Mouse (Mus musculus) neural tube, embryonic 14.5 days (tissue): Measurements from ENCODE around the gene Cpz. TPM values are rescaled to one million over a fixed set of nuclear protein-coding genes. Genes with fewer than 3 reads are reported as not detected.

ENCODE experiments used
- ATAC-seq: fragments of 200-750 bp; cut with Nextera tagmentation; 2 replicates; pipeline ENCODE4 v1.8.0; 2017; ENCODE audit warnings: low read depth, mild to moderate bottlenecking, moderate TSS enrichment, moderate library complexity
- H3K27ac ChIP-seq: fragments of 300-500 bp; sonication (generic); 2 replicates; pipeline ENCODE4 v1.5.1; 2014; ENCODE audit warnings: low read depth, mild to moderate bottlenecking, control low read depth, low read length, moderate library complexity, mixed read lengths
- H3K27me3 ChIP-seq: fragments of 300-500 bp; sonication (generic); 2 replicates; pipeline ENCODE4 v1.6.1; 2014; ENCODE audit warnings: low read length; ENCODE audit not compliant: control insufficient read depth, insufficient read depth
- H3K36me3 ChIP-seq: fragments of 300-500 bp; sonication (generic); 2 replicates; pipeline ENCODE4 v1.6.1; 2014; ENCODE audit warnings: low read length, mixed read lengths; ENCODE audit not compliant: control insufficient read depth, insufficient read depth
- H3K4me1 ChIP-seq: fragments of 300-500 bp; sonication (generic); 2 replicates; pipeline ENCODE4 v1.6.1; 2014; ENCODE audit warnings: low read length; ENCODE audit not compliant: control insufficient read depth, insufficient read depth
- H3K4me2 ChIP-seq: fragments of 300-500 bp; sonication (generic); 2 replicates; pipeline ENCODE4 v1.6.1; 2014; ENCODE audit warnings: mild to moderate bottlenecking, low read depth, low read length, control low read depth
- H3K4me3 ChIP-seq: fragments of 300-500 bp; sonication (generic); 2 replicates; pipeline ENCODE4 v1.5.1; 2014; ENCODE audit warnings: low read depth, low read length, control low read depth, mixed read lengths
- H3K9ac ChIP-seq: fragments of 300-500 bp; sonication (generic); replicated peaks from 2 replicates; pipeline ENCODE4 v1.6.1; 2014; ENCODE audit warnings: low read depth, mild to moderate bottlenecking, control low read depth, low read length, mixed read lengths
- H3K9me3 ChIP-seq: fragments of 300-500 bp; sonication (generic); 2 replicates; pipeline ENCODE4 v1.6.1; 2016; ENCODE audit warnings: low read length; ENCODE audit not compliant: control insufficient read depth
- WGBS: fragments of 180-500 bp; shearing (Covaris S2); extraction: QIAGEN DNeasy Blood & Tissue Kit; methylation state at CpG from one replicate; pipeline ENCODE4 v1.1.7; 2014; 5-methylcytosine and 5-hydroxymethylcytosine counted together
- polyA plus RNA-seq: library from polyadenylated mRNA; unstranded; fragments of >200 nt; fragmentation: Nextera tagmentation; extraction: Ambion mirVana; gene quantifications from 2 replicates; pipeline ENCODE4 v1.2.1, GENCODE M21; 2014

Gene Cpz
- 2.5 TPM in 1 of 2 replicates, not detected in the other for polyA plus RNA-seq

DNA sequence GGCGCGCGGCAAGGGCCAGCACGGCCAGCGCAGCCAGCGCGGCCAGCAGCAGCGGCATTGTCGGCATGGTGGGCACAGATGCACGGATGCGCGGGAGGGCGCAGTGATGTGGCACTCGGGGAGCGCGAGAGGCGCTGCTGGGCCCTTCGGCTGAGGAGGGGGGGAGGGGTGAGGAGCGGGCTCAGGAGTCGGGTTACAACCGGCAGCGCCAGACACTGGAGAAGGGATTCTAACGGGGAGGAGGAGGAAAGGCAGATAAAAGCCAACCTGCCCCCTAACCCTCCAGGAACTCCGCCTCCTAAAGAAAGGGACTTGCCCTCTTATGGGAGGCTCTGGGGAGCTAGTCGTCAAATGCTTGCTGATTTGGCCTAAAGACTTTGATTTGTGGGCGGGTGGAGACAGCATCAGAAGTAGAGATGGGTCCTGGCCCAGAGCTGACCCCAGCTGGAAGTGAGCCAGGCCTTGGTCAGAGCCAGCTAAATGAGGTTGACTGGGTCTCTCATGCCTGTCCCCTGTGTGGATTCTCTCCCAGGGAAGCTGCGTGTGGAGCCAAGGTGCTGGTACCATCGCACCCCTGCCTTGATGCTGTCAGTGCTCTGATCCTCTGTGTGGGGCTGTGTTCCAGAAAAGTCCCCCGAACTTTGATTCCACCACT is at the start of gene Cpz:
TSS of gene Cpz (minus strand) at position 230 of the 655 bp plus-strand sequence.
- 2% methylated on average over 29 of the region's 29 CpGs for WGBS
- no peaks in the 10 kb centered on the region for H3K36me3 ChIP-seq

DNA sequence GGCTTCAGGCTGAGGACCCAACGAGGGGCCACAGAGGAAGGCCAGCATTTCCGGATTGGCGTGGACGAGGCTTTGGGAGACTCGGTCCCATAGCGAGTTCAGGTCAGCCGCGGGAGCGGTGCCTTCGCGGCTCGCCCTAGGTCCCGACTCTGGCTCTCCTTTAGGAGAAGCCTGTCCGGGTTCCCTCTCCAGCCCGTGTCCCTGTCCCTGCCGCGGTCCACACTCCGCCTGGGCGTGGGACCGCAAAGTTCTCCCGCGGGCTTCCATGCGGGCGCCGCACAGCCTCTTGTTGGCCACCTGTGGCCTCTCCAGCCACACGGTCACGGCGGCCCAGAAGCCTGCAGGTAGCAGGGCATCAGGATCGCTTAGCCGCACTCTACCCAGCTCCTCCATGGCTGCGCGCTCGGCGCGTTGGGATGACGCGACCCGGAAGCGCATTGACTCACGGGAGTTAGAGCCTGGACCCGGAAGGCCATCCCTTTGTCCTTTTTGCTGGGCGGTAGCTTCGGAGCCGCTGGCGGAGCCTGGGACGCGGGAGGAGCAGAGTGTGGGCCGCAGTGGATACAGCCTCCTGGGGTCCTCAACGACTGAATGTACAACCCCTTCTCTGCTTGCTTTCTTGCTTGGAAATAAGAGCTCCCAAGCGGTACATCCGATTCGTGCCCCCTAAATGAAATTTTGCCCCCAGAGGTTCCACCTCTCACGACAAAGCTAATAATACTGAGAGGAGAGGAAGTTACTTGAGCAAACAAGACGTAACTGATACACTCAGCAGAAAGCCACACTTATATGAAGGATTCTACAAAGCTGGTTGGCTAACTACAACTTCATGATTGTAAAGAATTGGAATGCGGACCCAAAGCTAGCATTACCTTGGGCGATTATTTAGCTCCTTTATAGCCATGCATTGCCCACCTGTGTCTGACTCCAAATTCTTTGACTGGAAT is 49.4 kb upstream of the Cpz start, which contains the start of gene Trmt44:
TSS of gene Trmt44 (minus strand) at position 418 of the 947 bp plus-strand sequence.
- peak; percentile 97 for ATAC-seq
- no peaks in the 10 kb centered on the region for H3K9me3 ChIP-seq
- H3K4me1 ChIP-seq = peaks cover 8% of the 10 kb centered on the region; the same call in 1 of the 2 replicates
- 4% methylated on average over 56 of the region's 56 CpGs for WGBS
- peaks cover 12% of the 10 kb centered on the region for H3K36me3 ChIP-seq
- H3K9ac ChIP-seq = peak within 1 kb of the TSS; percentile 68
- H3K4me3 ChIP-seq = peak within 1 kb of the TSS; percentile 93
- H3K4me2 ChIP-seq = peak within 1 kb of the TSS; percentile 76
- H3K27ac ChIP-seq = peak within 1 kb of the TSS; percentile 92
- no peaks in the 10 kb centered on the region for H3K27me3 ChIP-seq

More for the DNA sequence above, at the start of gene Cpz:
- H3K4me1 ChIP-seq = peaks cover 6% of the 10 kb centered on the region; the same call in 1 of the 2 replicates
- no peaks in the 10 kb centered on the region for H3K27me3 ChIP-seq
- H3K4me3 ChIP-seq = peak within 1 kb of the TSS; percentile 14
- no peaks in the 10 kb centered on the region for H3K9me3 ChIP-seq
- H3K4me2 ChIP-seq = peak within 1 kb of the TSS; percentile 44
- H3K9ac ChIP-seq = no peak within 1 kb of the TSS
- peak; percentile 75 for ATAC-seq
- no peak within 1 kb of the TSS for H3K27ac ChIP-seq

DNA sequence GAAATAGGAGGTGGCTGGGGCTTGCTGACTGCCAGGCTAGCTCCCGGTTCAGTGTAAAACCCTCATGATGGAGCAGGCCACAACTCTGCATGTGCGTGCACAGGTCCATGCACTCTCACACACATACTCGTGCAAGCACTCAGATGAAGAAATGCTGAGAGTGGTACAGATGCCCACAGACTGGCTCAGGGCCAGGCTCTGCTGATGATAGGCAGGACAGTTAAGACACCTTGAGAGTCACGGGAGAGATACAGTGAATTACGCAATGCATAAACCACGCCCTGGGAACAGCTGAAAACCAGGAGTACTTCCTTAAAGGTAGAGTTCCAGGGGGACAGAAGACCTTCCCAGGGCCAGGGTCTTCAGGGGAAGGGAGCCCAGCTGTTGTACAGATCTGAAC is 46.0 kb upstream of the Cpz start:
- no peak overlapping the region for H3K4me2 ChIP-seq
- H3K9ac ChIP-seq = no peak overlapping the region
- WGBS = 90% methylated on average over 6 of the region's 6 CpGs
- ATAC-seq = no peak
- H3K4me3 ChIP-seq = no peak overlapping the region
- H3K9me3 ChIP-seq = no peaks in the 10 kb centered on the region
- no peaks in the 10 kb centered on the region for H3K27me3 ChIP-seq
- peaks cover 22% of the 10 kb centered on the region for H3K36me3 ChIP-seq
- no peak overlapping the region for H3K27ac ChIP-seq
- peaks cover 8% of the 10 kb centered on the region; the same call in 1 of the 2 replicates for H3K4me1 ChIP-seq

DNA sequence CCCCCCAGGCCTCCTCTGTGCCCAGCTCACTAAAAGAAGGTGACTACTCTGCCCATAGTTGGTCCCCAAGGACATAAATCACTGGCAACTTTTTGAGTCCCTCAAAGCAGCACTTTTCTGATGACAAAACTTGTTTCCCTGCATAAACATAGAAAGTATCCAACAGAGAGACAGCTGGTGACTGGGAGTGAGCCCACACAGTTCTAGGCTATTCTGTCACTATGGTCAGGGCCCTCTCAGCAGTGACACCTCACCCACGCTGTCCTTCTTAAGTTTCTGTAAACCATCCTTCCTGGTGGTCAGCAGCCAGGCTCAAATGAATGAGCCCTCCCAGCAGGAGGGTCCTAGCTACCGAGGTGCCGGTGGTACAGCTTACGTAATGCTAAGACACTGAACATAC is 41.1 kb upstream of the Cpz start:
- 89% methylated on average over 4 of the region's 4 CpGs for WGBS
- Histone ChIP-seq H3K9ac (no peak overlapping the region), H3K4me3 (no peak overlapping the region), H3K4me2 (no peak overlapping the region), H3K4me1 (no peaks in the 10 kb centered on the region), H3K36me3 (peaks cover 54% of the 10 kb centered on the region), H3K27ac (no peak overlapping the region), H3K9me3 (no peaks in the 10 kb centered on the region), H3K27me3 (no peaks in the 10 kb centered on the region)
- no peak for ATAC-seq

DNA sequence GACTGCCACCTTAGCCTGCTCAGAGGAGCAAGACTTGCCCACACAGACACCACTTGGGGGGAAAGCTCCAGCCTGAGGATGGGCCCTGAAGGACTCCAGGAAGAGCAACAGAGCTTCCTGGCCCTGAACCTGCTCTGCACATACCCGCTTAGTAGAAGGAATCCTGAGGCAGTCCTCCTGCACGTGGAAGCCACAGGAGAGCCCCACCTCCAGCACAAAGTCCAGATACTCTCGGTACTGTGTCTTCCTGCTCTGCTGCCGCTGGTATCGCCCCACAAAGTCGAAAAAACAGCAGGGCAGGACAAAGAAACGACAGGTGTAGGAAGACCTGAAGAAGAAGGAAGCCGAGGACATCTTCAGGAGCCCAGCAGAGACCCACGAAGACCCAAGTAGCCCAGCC is 39.7 kb upstream of the Cpz start:
- Histone ChIP-seq H3K4me1 (no peaks in the 10 kb centered on the region), H3K27ac (no peak overlapping the region), H3K4me3 (no peak overlapping the region), H3K4me2 (no peak overlapping the region), H3K36me3 (peaks cover 51% of the 10 kb centered on the region), H3K9me3 (no peaks in the 10 kb centered on the region), H3K27me3 (no peaks in the 10 kb centered on the region), H3K9ac (no peak overlapping the region)
- WGBS = 93% methylated on average over 9 of the region's 9 CpGs
- ATAC-seq = no peak

DNA sequence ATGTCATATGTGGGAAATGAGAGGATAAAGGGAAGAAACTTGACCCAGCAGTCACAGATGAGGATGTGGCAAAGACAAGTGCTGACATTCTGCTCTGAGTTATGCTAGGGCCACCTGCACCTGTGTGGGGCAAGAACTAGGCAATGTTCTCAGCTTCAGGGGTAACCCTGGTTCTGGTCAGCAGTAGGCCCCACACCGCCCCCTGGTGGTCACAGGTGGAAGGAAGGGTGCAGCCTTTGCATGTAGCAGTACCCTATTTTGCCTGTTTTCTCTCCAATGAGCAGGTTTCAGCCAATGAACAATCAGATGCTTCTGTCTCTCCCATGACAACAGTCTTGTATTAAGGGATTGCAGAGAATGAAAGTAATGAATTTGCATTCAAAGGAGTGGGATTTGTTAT is 38.0 kb upstream of the Cpz start:
- Histone ChIP-seq H3K36me3 (peaks cover 50% of the 10 kb centered on the region), H3K27me3 (no peaks in the 10 kb centered on the region), H3K4me3 (no peak overlapping the region), H3K27ac (no peak overlapping the region), H3K4me1 (no peaks in the 10 kb centered on the region), H3K9me3 (no peaks in the 10 kb centered on the region), H3K9ac (no peak overlapping the region), H3K4me2 (no peak overlapping the region)
- ATAC-seq = no peak
- 6% methylated on average over 1 of the region's 1 CpGs for WGBS

DNA sequence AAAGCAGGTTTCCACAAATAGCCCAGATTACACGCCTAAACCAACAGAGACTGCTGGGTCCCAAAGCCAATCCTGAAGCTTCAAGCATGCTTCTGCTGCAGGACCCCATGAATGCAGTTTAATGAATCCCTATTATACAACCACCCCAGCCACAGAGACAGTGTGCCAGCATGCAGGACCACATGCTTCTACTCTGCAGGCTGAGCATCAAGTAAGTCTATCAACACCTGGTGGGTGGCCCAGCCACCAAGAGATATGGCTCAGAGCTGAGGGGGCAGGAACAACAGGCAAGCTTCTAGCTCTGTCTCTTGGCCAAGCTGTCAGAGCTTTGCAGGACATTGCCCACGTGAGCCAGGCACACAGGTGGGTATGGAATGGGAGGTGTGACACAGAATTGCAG is 37.1 kb upstream of the Cpz start:
- Histone ChIP-seq H3K27ac (no peak overlapping the region), H3K9ac (no peak overlapping the region), H3K4me2 (no peak overlapping the region), H3K9me3 (no peaks in the 10 kb centered on the region), H3K4me3 (no peak overlapping the region), H3K36me3 (peaks cover 49% of the 10 kb centered on the region), H3K27me3 (no peaks in the 10 kb centered on the region), H3K4me1 (no peaks in the 10 kb centered on the region)
- WGBS = 100% methylated on average over 2 of the region's 2 CpGs
- no peak for ATAC-seq

DNA sequence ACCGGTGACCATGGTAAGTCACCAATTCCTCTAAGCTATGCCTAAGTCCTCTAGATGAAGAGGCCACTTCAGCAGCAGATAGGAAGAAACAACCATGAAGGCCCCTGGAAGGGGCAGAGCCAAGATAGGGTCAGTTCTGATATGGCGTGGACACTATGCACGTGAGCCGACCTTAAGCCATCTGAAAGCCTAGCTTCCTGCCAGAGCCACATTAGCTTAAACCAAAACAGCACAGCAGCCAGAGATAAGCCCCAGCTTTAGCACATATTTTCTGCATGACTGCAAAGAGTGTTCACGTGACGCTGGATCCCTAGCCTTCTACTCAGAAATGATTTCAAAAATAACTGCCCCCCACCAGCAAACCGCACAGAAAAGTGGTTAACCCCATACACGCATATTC is 33.9 kb upstream of the Cpz start:
- H3K4me3 ChIP-seq = no peak overlapping the region
- H3K9ac ChIP-seq = no peak overlapping the region
- no peaks in the 10 kb centered on the region for H3K4me1 ChIP-seq
- H3K9me3 ChIP-seq = no peaks in the 10 kb centered on the region
- H3K36me3 ChIP-seq = peaks cover 44% of the 10 kb centered on the region
- no peak overlapping the region for H3K27ac ChIP-seq
- WGBS = 97% methylated on average over 8 of the region's 8 CpGs
- no peak overlapping the region for H3K4me2 ChIP-seq
- no peak for ATAC-seq
- no peaks in the 10 kb centered on the region for H3K27me3 ChIP-seq
